Mouse (Mus musculus): ENCODE results near the gene Adam23. TPM values are rescaled to one million over a fixed set of nuclear protein-coding genes. Genes with fewer than 3 reads are reported as not detected.

Gene Adam23
- total and polyA plus RNA-seq, 2 experiments from 2014 or later = 16.4 to 65.6 TPM

- ATAC-seq = no peak
- no peak for TF ChIP-seq CTCF (IDR thresholded peaks at IDR 0.05; ENCODE audit: low read depth)
- Histone ChIP-seq H3K4me2 (ENCODE audit: low read depth) (peak overlapping the region; percentile 94), H3K9me3 (ENCODE audit: low read length) (no peaks in the 10 kb centered on the region), H3K4me1 (ENCODE audit: insufficient read depth) (no peaks in the 10 kb centered on the region; the same call in 1 of the 2 replicates), H3K36me3 (ENCODE audit: insufficient read depth) (no peaks in the 10 kb centered on the region), H3K27me3 (ENCODE audit: insufficient read depth, low read length) (no peaks in the 10 kb centered on the region), H3K4me3 (ENCODE audit: low read depth, low read length) (peak overlapping the region; percentile 71), H3K27ac (ENCODE audit: low read depth, low read length) (no peak overlapping the region), H3K9ac (peak overlapping the region; percentile 85)
- no peak for DNase-seq
- 56% methylated on average over 2 of the region's 2 CpGs for WGBS
These were observed 1.0 kb downstream of the Adam23 start for GRCm38 (mm10) chr1:63446721-63447120.

GRCm38 (mm10) chr1:63450091-63450490 lies 4.4 kb downstream of the Adam23 start:
- H3K9me3 ChIP-seq (ENCODE audit: low read length) = no peaks in the 10 kb centered on the region
- ATAC-seq = no peak
- no peaks in the 10 kb centered on the region for H3K36me3 ChIP-seq (ENCODE audit: insufficient read depth)
- DNase-seq = no peak
- no peaks in the 10 kb centered on the region for H3K27me3 ChIP-seq (ENCODE audit: insufficient read depth, low read length)
- 84% methylated on average over 4 of the region's 4 CpGs for WGBS
- TF ChIP-seq CTCF (IDR thresholded peaks at IDR 0.05; ENCODE audit: low read depth) = no peak
- no peak overlapping the region for H3K9ac ChIP-seq
- H3K4me3 ChIP-seq (ENCODE audit: low read depth, low read length) = no peak overlapping the region
- no peak overlapping the region for H3K4me2 ChIP-seq (ENCODE audit: low read depth)
- H3K4me1 ChIP-seq (ENCODE audit: insufficient read depth) = no peaks in the 10 kb centered on the region; the same call in 1 of the 2 replicates
- no peak overlapping the region for H3K27ac ChIP-seq (ENCODE audit: low read depth, low read length)

GRCm38 (mm10) chr1:63453332-63453887 lies 7.7 kb downstream of the Adam23 start:
- no peaks in the 10 kb centered on the region for H3K36me3 ChIP-seq (ENCODE audit: insufficient read depth)
- H3K4me2 ChIP-seq (ENCODE audit: low read depth) = no peak overlapping the region
- no peaks in the 10 kb centered on the region for H3K9me3 ChIP-seq (ENCODE audit: low read length)
- H3K4me3 ChIP-seq (ENCODE audit: low read depth, low read length) = no peak overlapping the region
- no peaks in the 10 kb centered on the region for H3K27me3 ChIP-seq (ENCODE audit: insufficient read depth, low read length)
- no peaks in the 10 kb centered on the region for H3K4me1 ChIP-seq (ENCODE audit: insufficient read depth)
- no peak overlapping the region for H3K9ac ChIP-seq
- ATAC-seq = no peak
- no peak for DNase-seq
- no peak for TF ChIP-seq CTCF (IDR thresholded peaks at IDR 0.05; ENCODE audit: low read depth)
- WGBS = 81% methylated on average over 5 of the region's 5 CpGs
- no peak overlapping the region for H3K27ac ChIP-seq (ENCODE audit: low read depth, low read length)

- Histone ChIP-seq H3K27ac (ENCODE audit: low read depth, low read length) (no peak overlapping the region), H3K27me3 (ENCODE audit: insufficient read depth, low read length) (no peaks in the 10 kb centered on the region), H3K36me3 (ENCODE audit: insufficient read depth) (no peaks in the 10 kb centered on the region), H3K4me2 (ENCODE audit: low read depth) (no peak overlapping the region), H3K9ac (no peak overlapping the region), H3K4me1 (ENCODE audit: insufficient read depth) (0 out of 2 replicates have a peak, but pooled peaks cover 6% of the 10 kb centered on the region), H3K4me3 (ENCODE audit: low read depth, low read length) (no peak overlapping the region), H3K9me3 (ENCODE audit: low read length) (no peaks in the 10 kb centered on the region)
- DNase-seq (no peak), ATAC-seq (no peak)
- TF ChIP-seq CTCF (IDR thresholded peaks at IDR 0.05; ENCODE audit: low read depth) = no peak
- WGBS = 69% methylated on average over 8 of the region's 8 CpGs
These were observed 12.3 kb downstream of the Adam23 start for GRCm38 (mm10) chr1:63457801-63458519.

GRCm38 (mm10) chr1:63459151-63459550 lies 13.5 kb downstream of the Adam23 start:
- H3K4me1 ChIP-seq (ENCODE audit: insufficient read depth) = 0 out of 2 replicates have a peak, but pooled peaks cover 6% of the 10 kb centered on the region
- no peaks in the 10 kb centered on the region for H3K9me3 ChIP-seq (ENCODE audit: low read length)
- no peak overlapping the region for H3K4me3 ChIP-seq (ENCODE audit: low read depth, low read length)
- ATAC-seq = peak; percentile 90
- WGBS = 19% methylated on average over 3 of the region's 3 CpGs
- H3K36me3 ChIP-seq (ENCODE audit: insufficient read depth) = no peaks in the 10 kb centered on the region
- DNase-seq = peak; percentile 54
- no peak for TF ChIP-seq CTCF (IDR thresholded peaks at IDR 0.05; ENCODE audit: low read depth)
- no peak overlapping the region for H3K27ac ChIP-seq (ENCODE audit: low read depth, low read length)
- H3K9ac ChIP-seq = no peak overlapping the region
- no peaks in the 10 kb centered on the region for H3K27me3 ChIP-seq (ENCODE audit: insufficient read depth, low read length)
- H3K4me2 ChIP-seq (ENCODE audit: low read depth) = no peak overlapping the region

- Histone ChIP-seq H3K4me2 (ENCODE audit: low read depth) (no peak overlapping the region), H3K9me3 (ENCODE audit: low read length) (no peaks in the 10 kb centered on the region), H3K27me3 (ENCODE audit: insufficient read depth, low read length) (no peaks in the 10 kb centered on the region), H3K4me1 (ENCODE audit: insufficient read depth) (0 out of 2 replicates have a peak, but pooled peaks cover 6% of the 10 kb centered on the region), H3K27ac (ENCODE audit: low read depth, low read length) (no peak overlapping the region), H3K36me3 (ENCODE audit: insufficient read depth) (no peaks in the 10 kb centered on the region), H3K4me3 (ENCODE audit: low read depth, low read length) (no peak overlapping the region), H3K9ac (no peak overlapping the region)
- WGBS = 77% methylated on average over 6 of the region's 6 CpGs
- ATAC-seq = no peak
- DNase-seq = no peak
- TF ChIP-seq CTCF (IDR thresholded peaks at IDR 0.05; ENCODE audit: low read depth) = no peak
These were observed 14.2 kb downstream of the Adam23 start for GRCm38 (mm10) chr1:63459926-63460325.

- H3K27ac ChIP-seq (ENCODE audit: low read depth, low read length) = no peak overlapping the region
- ATAC-seq (no peak), DNase-seq (no peak)
- no peaks in the 10 kb centered on the region for H3K9me3 ChIP-seq (ENCODE audit: low read length)
- TF ChIP-seq CTCF (IDR thresholded peaks at IDR 0.05; ENCODE audit: low read depth) = no peak
- no peak overlapping the region for H3K4me2 ChIP-seq (ENCODE audit: low read depth)
- no peak overlapping the region for H3K9ac ChIP-seq
- no peaks in the 10 kb centered on the region for H3K27me3 ChIP-seq (ENCODE audit: insufficient read depth, low read length)
- H3K36me3 ChIP-seq (ENCODE audit: insufficient read depth) = no peaks in the 10 kb centered on the region
- H3K4me1 ChIP-seq (ENCODE audit: insufficient read depth) = no peaks in the 10 kb centered on the region
- 76% methylated on average over 1 of the region's 1 CpGs for WGBS
- no peak overlapping the region for H3K4me3 ChIP-seq (ENCODE audit: low read depth, low read length)
These were observed 18.8 kb downstream of the Adam23 start for GRCm38 (mm10) chr1:63464441-63464840.
